Mouse (Mus musculus): Measurements from ENCODE around the gene Coro2b. TPM values are rescaled to one million over a fixed set of nuclear protein-coding genes. Genes with fewer than 3 reads are reported as not detected.

The Coro2b gene
- polyA plus RNA-seq, 1 experiment from 2014 or later = 9.6 TPM

DNA sequence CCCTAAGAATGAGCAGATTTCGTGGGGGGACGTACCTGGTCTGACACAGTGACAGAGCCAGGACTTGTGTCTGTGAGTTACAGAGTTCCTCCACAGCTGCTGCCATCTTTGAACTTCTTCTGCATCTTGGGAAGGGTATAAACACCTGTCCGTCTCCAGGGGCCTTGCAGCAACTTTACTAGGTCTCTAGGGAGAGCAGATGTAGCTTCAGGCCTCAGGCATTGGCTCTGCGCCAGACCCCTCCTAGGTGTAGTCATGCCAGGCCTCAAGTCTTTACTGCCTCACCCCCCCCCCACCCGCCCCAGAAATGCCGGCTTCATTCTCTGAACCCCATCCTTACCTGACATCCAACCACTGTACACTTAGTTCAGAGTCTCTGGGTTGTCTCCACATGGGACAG, 1.1 kb upstream of the Coro2b start:
- Histone ChIP-seq H3K27me3 (replicated peaks) (no peaks in the 10 kb centered on the region; the same call in 1 of the 2 replicates), H3K9me3 (no peaks in the 10 kb centered on the region), H3K36me3 (no peaks in the 10 kb centered on the region), H3K27ac (no peak overlapping the region), H3K9ac (no peak overlapping the region), H3K4me3 (replicated peaks) (no peak overlapping the region), H3K4me2 (no peak overlapping the region), H3K4me1 (peaks cover 28% of the 10 kb centered on the region)
- 83% methylated on average over 6 of the region's 6 CpGs for WGBS
- no peak for ATAC-seq (ENCODE audit: insufficient read depth, low FRiP score, low read depth)

GRCm38 (mm10) chr9:62536119-62536654, 657 bp downstream of the Coro2b start:
- peak overlapping the region; percentile 45 for H3K9ac ChIP-seq
- no peaks in the 10 kb centered on the region for H3K9me3 ChIP-seq
- ATAC-seq (ENCODE audit: insufficient read depth, low FRiP score, low read depth) = no peak
- peak overlapping the region; percentile 62 for H3K4me3 ChIP-seq (replicated peaks)
- no peaks in the 10 kb centered on the region for H3K36me3 ChIP-seq
- peaks cover 35% of the 10 kb centered on the region for H3K4me1 ChIP-seq
- H3K27me3 ChIP-seq (replicated peaks) = no peaks in the 10 kb centered on the region; the same call in 1 of the 2 replicates
- 4% methylated on average over 29 of the region's 29 CpGs for WGBS
- 0 out of 2 replicates have a peak overlapping the region, but pooled peaks have one; percentile 45 for H3K27ac ChIP-seq
- peak overlapping the region; percentile 96 for H3K4me2 ChIP-seq

DNA sequence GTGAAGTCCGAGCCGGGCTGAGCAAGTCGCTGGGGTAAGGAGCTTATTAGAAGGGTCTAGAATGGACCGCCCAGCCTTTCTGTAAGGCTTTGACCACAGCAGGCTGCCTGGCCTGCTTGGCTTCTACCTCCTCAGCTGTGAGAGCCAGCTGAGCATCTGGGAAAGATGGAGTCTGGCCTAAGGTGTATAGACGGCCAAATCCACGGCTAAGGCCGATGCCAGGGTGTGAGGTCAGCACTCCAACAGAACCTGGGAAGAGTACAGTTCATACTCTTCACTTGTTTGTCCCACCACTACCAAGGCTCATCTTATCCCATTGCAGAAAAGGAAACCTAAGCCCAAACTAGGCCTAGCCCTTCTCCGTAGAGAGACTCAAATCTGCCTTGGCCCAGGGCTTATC, 1.3 kb downstream of the Coro2b start:
- no peak overlapping the region for H3K27ac ChIP-seq
- H3K9me3 ChIP-seq = no peaks in the 10 kb centered on the region
- peaks cover 29% of the 10 kb centered on the region for H3K4me1 ChIP-seq
- H3K4me3 ChIP-seq (replicated peaks) = peak overlapping the region; percentile 62
- H3K36me3 ChIP-seq = no peaks in the 10 kb centered on the region
- no peaks in the 10 kb centered on the region; the same call in 1 of the 2 replicates for H3K27me3 ChIP-seq (replicated peaks)
- H3K4me2 ChIP-seq = peak overlapping the region; percentile 96
- H3K9ac ChIP-seq = 0 out of 2 replicates have a peak overlapping the region, but pooled peaks have one; percentile 45
- 83% methylated on average over 8 of the region's 8 CpGs for WGBS
- no peak for ATAC-seq (ENCODE audit: insufficient read depth, low FRiP score, low read depth)

GRCm38 (mm10) chr9:62534691-62535090, 2.2 kb downstream of the Coro2b start:
- Histone ChIP-seq H3K27ac (no peak overlapping the region), H3K4me1 (peaks cover 25% of the 10 kb centered on the region), H3K36me3 (no peaks in the 10 kb centered on the region), H3K9ac (no peak overlapping the region), H3K9me3 (no peaks in the 10 kb centered on the region), H3K27me3 (replicated peaks) (no peaks in the 10 kb centered on the region; the same call in 1 of the 2 replicates), H3K4me3 (replicated peaks) (no peak overlapping the region), H3K4me2 (no peak overlapping the region)
- WGBS = 86% methylated on average over 7 of the region's 7 CpGs
- ATAC-seq (ENCODE audit: insufficient read depth, low FRiP score, low read depth) = no peak

DNA sequence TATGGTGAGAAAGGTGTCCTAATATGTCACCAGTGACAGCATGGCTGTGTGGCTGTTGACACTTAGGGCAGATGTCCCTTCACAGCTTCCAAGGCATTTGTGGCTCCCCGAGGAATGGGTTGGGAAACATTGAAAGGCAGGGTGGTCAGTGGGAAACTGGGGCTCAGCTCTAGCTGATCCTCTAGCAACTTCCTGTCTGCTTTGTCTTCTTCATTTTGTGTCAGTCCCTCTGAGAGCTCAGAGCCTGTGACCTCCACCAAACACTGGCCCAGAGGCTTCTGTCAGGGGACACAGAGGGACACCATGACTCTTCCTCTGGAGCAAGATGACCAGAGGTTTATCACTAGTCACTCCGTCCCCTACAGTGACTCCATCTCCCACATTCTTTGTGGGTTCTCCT, 2.7 kb downstream of the Coro2b start:
- no peak overlapping the region for H3K9ac ChIP-seq
- no peaks in the 10 kb centered on the region for H3K36me3 ChIP-seq
- H3K27me3 ChIP-seq (replicated peaks) = no peaks in the 10 kb centered on the region; the same call in 1 of the 2 replicates
- no peaks in the 10 kb centered on the region for H3K9me3 ChIP-seq
- H3K4me2 ChIP-seq = no peak overlapping the region
- H3K4me1 ChIP-seq = peaks cover 25% of the 10 kb centered on the region
- H3K4me3 ChIP-seq (replicated peaks) = no peak overlapping the region
- H3K27ac ChIP-seq = no peak overlapping the region
- no peak for ATAC-seq (ENCODE audit: insufficient read depth, low FRiP score, low read depth)
- 85% methylated on average over 2 of the region's 2 CpGs for WGBS

GRCm38 (mm10) chr9:62532876-62533275, 4.0 kb downstream of the Coro2b start:
- 71% methylated on average over 11 of the region's 11 CpGs for WGBS
- Histone ChIP-seq H3K36me3 (no peaks in the 10 kb centered on the region), H3K27me3 (replicated peaks) (no peaks in the 10 kb centered on the region), H3K4me1 (peaks cover 25% of the 10 kb centered on the region), H3K9ac (no peak overlapping the region), H3K4me3 (replicated peaks) (no peak overlapping the region), H3K4me2 (no peak overlapping the region), H3K9me3 (no peaks in the 10 kb centered on the region), H3K27ac (peak overlapping the region; percentile 40; the same call in 1 of the 2 replicates)
- no peak for ATAC-seq (ENCODE audit: insufficient read depth, low FRiP score, low read depth)

GRCm38 (mm10) chr9:62531459-62532275, 5.2 kb downstream of the Coro2b start:
- WGBS = 42% methylated on average over 12 of the region's 12 CpGs
- no peak overlapping the region for H3K4me2 ChIP-seq
- peaks cover 25% of the 10 kb centered on the region for H3K4me1 ChIP-seq
- H3K27me3 ChIP-seq (replicated peaks) = no peaks in the 10 kb centered on the region
- peak overlapping the region; percentile 55 for H3K27ac ChIP-seq
- H3K9me3 ChIP-seq = no peaks in the 10 kb centered on the region
- peak; percentile 24; the same call in 1 of the 2 replicates for ATAC-seq (ENCODE audit: insufficient read depth, low FRiP score, low read depth)
- H3K4me3 ChIP-seq (replicated peaks) = no peak overlapping the region
- H3K36me3 ChIP-seq = no peaks in the 10 kb centered on the region
- H3K9ac ChIP-seq = no peak overlapping the region

DNA sequence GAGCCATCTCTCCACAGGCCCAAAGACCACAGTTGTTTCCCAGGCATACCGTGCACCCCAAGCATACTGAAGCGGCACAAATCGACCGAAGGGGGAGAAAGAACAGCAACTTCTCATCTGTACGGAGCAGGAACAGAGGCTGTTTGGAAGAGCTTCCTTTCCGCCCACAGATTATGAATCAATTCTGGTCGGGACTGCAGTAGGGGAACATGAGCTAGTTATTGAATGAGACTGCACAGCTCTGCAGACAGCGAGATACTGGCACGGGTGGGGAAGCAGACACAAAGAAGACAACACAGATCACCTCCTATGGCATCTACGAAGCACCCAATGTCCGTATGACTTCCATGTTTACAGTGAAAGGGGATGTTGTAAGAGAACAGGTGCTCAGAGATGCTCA, 8.3 kb downstream of the Coro2b start:
- H3K36me3 ChIP-seq = no peaks in the 10 kb centered on the region
- no peak for ATAC-seq (ENCODE audit: insufficient read depth, low FRiP score, low read depth)
- no peaks in the 10 kb centered on the region for H3K27me3 ChIP-seq (replicated peaks)
- H3K9ac ChIP-seq = no peak overlapping the region
- WGBS = 82% methylated on average over 11 of the region's 11 CpGs
- H3K9me3 ChIP-seq = no peaks in the 10 kb centered on the region
- H3K27ac ChIP-seq = no peak overlapping the region
- H3K4me2 ChIP-seq = no peak overlapping the region
- H3K4me3 ChIP-seq (replicated peaks) = no peak overlapping the region
- peaks cover 27% of the 10 kb centered on the region for H3K4me1 ChIP-seq

DNA sequence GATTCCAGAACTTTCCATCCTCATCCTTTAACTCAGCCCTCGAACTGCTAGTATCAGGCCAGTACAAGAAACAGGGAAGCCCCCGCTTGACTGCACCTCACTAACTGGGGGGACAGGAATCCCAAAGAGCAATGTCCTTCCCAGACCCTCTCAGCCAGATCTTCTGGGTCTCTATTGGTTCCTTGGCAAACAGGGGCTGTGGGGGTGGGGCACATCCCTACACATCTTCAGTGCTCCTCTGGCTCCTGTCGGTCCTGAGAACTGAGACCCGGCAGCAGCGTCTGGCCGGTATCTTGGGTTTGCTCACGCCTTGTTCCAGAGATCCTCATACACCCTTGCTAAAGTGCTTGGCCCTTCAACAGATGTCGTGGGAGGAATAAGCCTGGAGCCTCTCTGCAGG, 10.0 kb downstream of the Coro2b start:
- no peak overlapping the region for H3K4me2 ChIP-seq
- H3K27ac ChIP-seq = peak overlapping the region; percentile 28; the same call in 1 of the 2 replicates
- no peaks in the 10 kb centered on the region for H3K27me3 ChIP-seq (replicated peaks)
- H3K36me3 ChIP-seq = no peaks in the 10 kb centered on the region
- H3K4me3 ChIP-seq (replicated peaks) = no peak overlapping the region
- H3K4me1 ChIP-seq = peaks cover 32% of the 10 kb centered on the region
- 66% methylated on average over 8 of the region's 8 CpGs for WGBS
- H3K9me3 ChIP-seq = no peaks in the 10 kb centered on the region
- no peak overlapping the region for H3K9ac ChIP-seq
- ATAC-seq (ENCODE audit: insufficient read depth, low FRiP score, low read depth) = no peak

DNA sequence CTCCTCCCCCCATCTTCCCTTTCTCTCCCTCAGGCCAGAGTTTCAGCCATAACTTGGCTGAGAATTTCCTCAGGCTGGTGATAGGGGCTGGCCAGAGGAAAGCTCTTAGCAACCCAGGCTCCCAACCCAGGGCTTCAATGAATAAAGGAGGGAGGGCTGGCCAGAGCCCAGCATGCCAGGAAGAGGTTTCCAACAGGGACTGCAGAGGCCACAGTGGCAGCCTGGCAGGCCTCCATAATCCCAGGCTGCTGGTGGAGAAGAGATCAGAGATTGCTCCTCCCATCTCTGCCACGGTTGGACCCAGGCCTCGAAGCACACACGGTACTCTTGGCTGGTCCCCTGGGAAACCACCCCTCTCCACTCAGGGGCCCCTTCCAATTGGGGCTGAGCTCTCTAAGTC, 10.4 kb downstream of the Coro2b start:
- no peaks in the 10 kb centered on the region for H3K36me3 ChIP-seq
- no peaks in the 10 kb centered on the region for H3K9me3 ChIP-seq
- ATAC-seq (ENCODE audit: insufficient read depth, low FRiP score, low read depth) = no peak
- H3K4me2 ChIP-seq = no peak overlapping the region
- H3K9ac ChIP-seq = no peak overlapping the region
- H3K4me1 ChIP-seq = peaks cover 32% of the 10 kb centered on the region
- H3K27me3 ChIP-seq (replicated peaks) = no peaks in the 10 kb centered on the region
- 34% methylated on average over 3 of the region's 3 CpGs for WGBS
- peak overlapping the region; percentile 44; the same call in 1 of the 2 replicates for H3K27ac ChIP-seq
- H3K4me3 ChIP-seq (replicated peaks) = no peak overlapping the region

DNA sequence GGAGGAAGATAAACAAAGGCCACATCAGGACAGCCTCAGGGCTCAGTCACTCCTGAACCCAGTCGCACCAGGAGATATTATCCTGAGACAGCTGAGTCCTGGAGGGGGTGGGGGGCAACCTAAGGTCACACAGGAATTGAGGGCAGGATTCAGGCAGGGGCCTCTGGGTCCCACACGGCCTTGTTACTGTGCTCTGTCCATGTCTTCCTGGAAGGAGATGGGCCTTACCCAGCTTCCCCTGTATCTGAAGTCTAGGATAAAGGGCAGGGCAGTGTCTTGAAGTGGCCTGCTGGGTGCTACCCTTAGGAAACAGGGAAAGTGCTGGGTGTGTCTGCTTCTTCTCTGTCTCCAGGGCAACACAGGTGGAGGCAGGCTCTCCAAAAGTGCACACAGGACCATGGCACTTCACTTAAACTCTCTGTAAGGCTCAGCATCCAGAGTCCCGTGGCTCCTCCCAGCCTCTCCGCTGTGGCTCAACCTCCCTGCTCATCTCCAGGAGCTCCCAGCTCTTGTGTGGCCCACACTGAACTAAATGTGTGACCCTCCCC, 12.0 kb downstream of the Coro2b start:
- Histone ChIP-seq H3K36me3 (no peaks in the 10 kb centered on the region), H3K4me1 (peaks cover 38% of the 10 kb centered on the region), H3K27me3 (replicated peaks) (no peaks in the 10 kb centered on the region; the same call in 1 of the 2 replicates), H3K27ac (no peak overlapping the region), H3K9me3 (no peaks in the 10 kb centered on the region), H3K4me2 (no peak overlapping the region), H3K9ac (no peak overlapping the region), H3K4me3 (replicated peaks) (no peak overlapping the region)
- WGBS = 69% methylated on average over 4 of the region's 4 CpGs
- ATAC-seq (ENCODE audit: insufficient read depth, low FRiP score, low read depth) = 0 out of 2 replicates have a peak, but pooled peaks have one; percentile 6

Data from stomach, embryonic 15.5 days (tissue).